Mouse (Mus musculus) liver, adult 2 months (tissue): ENCODE results near the gene Serpinb9b. TPM values are rescaled to one million over a fixed set of nuclear protein-coding genes. Genes with fewer than 3 reads are reported as not detected.
A peak's percentile ranks its signal among the peaks of the same experiment; 100 is the strongest.

Experiments used
- DNase-seq: peaks from one replicate; pipeline ENCODE4 v3.0.0-alpha.2; 2011; ENCODE audit warnings: low read depth, low spot score; ENCODE audit errors: extremely low read depth
- H3K27ac ChIP-seq: fragments of 200-500 bp; replicated peaks from 2 replicates; pipeline ENCODE4 v1.5.1; 2012; ENCODE audit warnings: low read depth, mild to moderate bottlenecking, control low read depth, inconsistent platforms, low read length; ENCODE audit not compliant: insufficient read depth
- H3K27me3 ChIP-seq: fragments of 200-500 bp; 2 replicates; pipeline ENCODE4 v1.6.1; 2012; ENCODE audit warnings: mild to moderate bottlenecking, moderate library complexity, low read length, inconsistent platforms; ENCODE audit not compliant: control insufficient read depth, insufficient read depth
- H3K36me3 ChIP-seq: fragments of 200-500 bp; 2 replicates; pipeline ENCODE4 v1.6.1; 2012; ENCODE audit warnings: low read length, inconsistent platforms; ENCODE audit not compliant: control insufficient read depth, insufficient read depth
- H3K4me1 ChIP-seq: fragments of 200-500 bp; 2 replicates; pipeline ENCODE4 v1.6.1; 2011; ENCODE audit warnings: low read length; ENCODE audit not compliant: control insufficient read depth, insufficient read depth
- H3K4me3 ChIP-seq: fragments of 200-500 bp; 2 replicates; pipeline ENCODE4 v1.5.1; 2011; ENCODE audit warnings: low read depth, mild to moderate bottlenecking, control low read depth, low read length, moderate library complexity; ENCODE audit not compliant: insufficient read depth
- H3K79me2 ChIP-seq: fragments of 200-500 bp; 2 replicates; pipeline ENCODE4 v1.6.1; 2012; ENCODE audit warnings: inconsistent platforms, mild to moderate bottlenecking, low read length, moderate library complexity; ENCODE audit not compliant: control insufficient read depth, insufficient read depth
- H3K9ac ChIP-seq: fragments of 200-500 bp; 2 replicates; pipeline ENCODE4 v1.6.1; 2012; ENCODE audit warnings: low read depth, mild to moderate bottlenecking, control low read depth, inconsistent platforms, low read length
- CTCF ChIP-seq: fragments of 200-500 bp; IDR thresholded peaks from 2 replicates; pipeline ENCODE4 v1.5.1; 2011; ENCODE audit warnings: low read depth, low read length, control low read depth
- POLR2A ChIP-seq: fragments of 200-500 bp; IDR thresholded peaks from 2 replicates; pipeline ENCODE4 v1.6.1; 2011; ENCODE audit warnings: low read length, control low read depth; ENCODE audit not compliant: insufficient read depth; ENCODE audit errors: extremely low read depth
- WGBS: fragments of 180-500 bp; shearing (Covaris S2); methylation state at CpG from one replicate; pipeline ENCODE4 v1.1.7; 2018; 5-methylcytosine and 5-hydroxymethylcytosine counted together
- polyA plus RNA-seq: library from polyadenylated mRNA; depleted of rRNA; stranded (reverse); fragments of >200 nt; gene quantifications from 2 replicates; pipeline ENCODE4 v1.2.3, GENCODE M21; 2012; rRNA removed
- total RNA-seq: library from RNA; depleted of rRNA; stranded (reverse); fragments of >200 nt; gene quantifications from 2 replicates; pipeline ENCODE4 v1.2.3, GENCODE M21; 2014; rRNA removed

The Serpinb9b gene
- total and polyA plus RNA-seq, 2 experiments = 0.05 TPM; not detected in 1

- H3K4me3 ChIP-seq = no peak overlapping the region
- H3K4me1 ChIP-seq = no peaks in the 10 kb centered on the region
- H3K9ac ChIP-seq = no peak overlapping the region
- TF ChIP-seq POLR2A (no peak), CTCF (no peak)
- H3K27me3 ChIP-seq = no peaks in the 10 kb centered on the region
- DNase-seq = no peak
- 45% methylated on average over 5 of the region's 5 CpGs for WGBS
- no peaks in the 10 kb centered on the region for H3K36me3 ChIP-seq
- no peak overlapping the region; the same call in 1 of the 2 replicates for H3K27ac ChIP-seq
- H3K79me2 ChIP-seq = no peaks in the 10 kb centered on the region
These were observed 57.9 kb downstream of the Serpinb9b start for GRCm38 (mm10) chr13:33084975-33085694.

DNA sequence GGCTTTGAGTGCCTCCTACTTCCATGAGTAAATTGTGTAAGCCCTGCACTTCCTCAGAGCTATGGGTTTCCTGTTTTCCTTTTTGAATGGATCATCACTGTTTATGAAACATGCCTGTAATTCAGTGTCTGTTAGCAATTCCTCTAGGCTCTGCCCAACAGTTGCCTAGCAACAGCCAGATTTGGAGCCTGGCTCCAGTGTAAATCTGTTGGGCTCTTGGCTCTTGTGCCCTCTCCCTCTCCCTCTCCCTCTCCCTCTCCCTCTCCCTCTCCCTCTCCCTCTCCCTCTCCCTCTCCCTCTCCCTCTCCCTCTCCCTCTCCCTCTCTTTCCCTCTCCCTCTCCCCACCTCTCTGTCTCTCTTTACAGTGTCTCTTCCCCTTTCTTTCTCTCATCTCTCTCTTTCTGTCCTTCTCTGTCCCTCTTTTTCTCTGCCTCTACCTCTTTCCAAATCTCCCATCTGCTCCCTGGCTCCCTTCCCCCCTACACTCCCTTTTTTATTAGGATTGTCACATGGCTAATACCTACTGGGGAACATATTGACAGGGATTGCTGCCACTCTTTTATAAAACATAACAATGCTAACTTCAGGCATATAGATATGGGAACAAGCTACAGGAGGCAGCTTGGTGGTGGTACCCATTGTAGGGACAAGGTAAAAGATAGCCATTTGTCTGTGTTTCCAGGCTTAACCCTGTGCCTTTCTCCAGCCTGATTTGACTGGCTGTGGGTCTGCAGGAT, 58.6 kb downstream of the Serpinb9b start:
- TF ChIP-seq POLR2A (no peak), CTCF (no peak)
- Histone ChIP-seq H3K4me3 (no peak overlapping the region), H3K27ac (no peak overlapping the region), H3K4me1 (no peaks in the 10 kb centered on the region), H3K36me3 (no peaks in the 10 kb centered on the region), H3K79me2 (no peaks in the 10 kb centered on the region), H3K9ac (no peak overlapping the region), H3K27me3 (no peaks in the 10 kb centered on the region)
- peak; percentile 29 for DNase-seq

DNA sequence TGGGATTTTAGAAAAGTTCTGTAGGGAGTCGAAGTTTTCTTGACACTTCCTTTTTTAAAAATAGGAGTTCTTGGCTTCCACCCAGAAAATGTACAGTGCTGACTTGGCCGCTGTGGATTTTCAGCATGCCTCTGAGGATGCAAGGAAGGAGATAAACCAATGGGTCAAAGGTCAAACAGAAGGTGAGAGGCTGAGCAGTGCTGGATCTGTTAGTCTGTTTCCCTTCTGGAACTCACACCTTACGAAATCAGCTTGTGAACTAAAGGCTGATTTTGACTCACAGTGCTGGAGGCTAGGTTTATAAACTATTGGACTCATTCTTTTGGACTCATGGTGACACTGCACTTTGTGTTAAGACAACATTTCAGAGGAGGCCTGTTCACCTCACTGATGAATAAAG, 62.4 kb downstream of the Serpinb9b start:
- no peaks in the 10 kb centered on the region for H3K36me3 ChIP-seq
- H3K9ac ChIP-seq = no peak overlapping the region
- no peak overlapping the region for H3K27ac ChIP-seq
- H3K4me1 ChIP-seq = no peaks in the 10 kb centered on the region
- no peak for DNase-seq
- H3K79me2 ChIP-seq = no peaks in the 10 kb centered on the region
- no peak overlapping the region for H3K4me3 ChIP-seq
- WGBS = 56% methylated on average over 3 of the region's 3 CpGs
- TF ChIP-seq CTCF (no peak), POLR2A (no peak)
- no peaks in the 10 kb centered on the region for H3K27me3 ChIP-seq

- Histone ChIP-seq H3K9ac (no peak overlapping the region), H3K79me2 (no peaks in the 10 kb centered on the region), H3K4me3 (no peak overlapping the region), H3K27me3 (no peaks in the 10 kb centered on the region), H3K4me1 (no peaks in the 10 kb centered on the region), H3K36me3 (no peaks in the 10 kb centered on the region), H3K27ac (no peak overlapping the region)
- no peak for DNase-seq
- TF ChIP-seq POLR2A = no peak
- no peak for TF ChIP-seq CTCF
- WGBS = 94% methylated on average over 1 of the region's 1 CpGs
These were observed 63.3 kb downstream of the Serpinb9b start for GRCm38 (mm10) chr13:33090546-33090945.

GRCm38 (mm10) chr13:33091306-33091705, 64.1 kb downstream of the Serpinb9b start:
- no peak overlapping the region for H3K27ac ChIP-seq
- H3K79me2 ChIP-seq = no peaks in the 10 kb centered on the region
- no peaks in the 10 kb centered on the region for H3K36me3 ChIP-seq
- 97% methylated on average over 1 of the region's 1 CpGs for WGBS
- no peak for DNase-seq
- H3K27me3 ChIP-seq = no peaks in the 10 kb centered on the region
- H3K4me3 ChIP-seq = no peak overlapping the region
- TF ChIP-seq CTCF (no peak), POLR2A (no peak)
- no peaks in the 10 kb centered on the region for H3K4me1 ChIP-seq
- no peak overlapping the region for H3K9ac ChIP-seq

Other genes starting within 250 kb of the Serpinb9b start
- 0.37 TPM in 1 of 2 replicates, not detected in the other for gene Mylk4, start 243.5 kb upstream of the Serpinb9b start, total RNA-seq
- gene Mylk4, start 243.5 kb upstream of the Serpinb9b start, polyA plus RNA-seq = not detected in 2 replicates
- gene Wrnip1, start 225.4 kb upstream of the Serpinb9b start, total RNA-seq = 33.9 and 43.8 TPM in 2 replicates
- gene Wrnip1, start 225.4 kb upstream of the Serpinb9b start, polyA plus RNA-seq = 38.7 and 49.8 TPM in 2 replicates
- not detected in 2 replicates for gene D930007J09Rik, start 224.6 kb upstream of the Serpinb9b start, total RNA-seq
- gene D930007J09Rik, start 224.6 kb upstream of the Serpinb9b start, polyA plus RNA-seq = 0.60 TPM in 1 of 2 replicates, not detected in the other
- gene Serpinb1a, start 176.2 kb upstream of the Serpinb9b start, total RNA-seq = 6.7 and 11.2 TPM in 2 replicates
- gene Serpinb1a, start 176.2 kb upstream of the Serpinb9b start, polyA plus RNA-seq = 4.7 and 5.1 TPM in 2 replicates
- 0.28 TPM in 1 of 2 replicates, not detected in the other for gene Serpinb1c, start 129.2 kb upstream of the Serpinb9b start, total RNA-seq
- 0.15 TPM in 1 of 2 replicates, not detected in the other for gene Serpinb1c, start 129.2 kb upstream of the Serpinb9b start, polyA plus RNA-seq
- 2.6 and 2.7 TPM in 2 replicates for gene Serpinb6b, start 62.2 kb upstream of the Serpinb9b start, total RNA-seq
- gene Serpinb6b, start 62.2 kb upstream of the Serpinb9b start, polyA plus RNA-seq = 0.33 and 0.60 TPM in 2 replicates
- 7.2 and 11.9 TPM in 2 replicates for gene Serpinb9, start 24.2 kb upstream of the Serpinb9b start, total RNA-seq
- 1.8 and 2.6 TPM in 2 replicates for gene Serpinb9, start 24.2 kb upstream of the Serpinb9b start, polyA plus RNA-seq
- gene Serpinb1b, start 51.2 kb downstream of the Serpinb9b start, total RNA-seq = 0.09 TPM in 1 of 2 replicates, not detected in the other
- not detected in 2 replicates for gene Serpinb1b, start 51.2 kb downstream of the Serpinb9b start, polyA plus RNA-seq
- not detected in 2 replicates for gene Serpinb9c, start 132.3 kb downstream of the Serpinb9b start, total RNA-seq
- not detected in 2 replicates for gene Serpinb9c, start 132.3 kb downstream of the Serpinb9b start, polyA plus RNA-seq
- gene Serpinb9d, start 165.5 kb downstream of the Serpinb9b start, total RNA-seq = not detected in 2 replicates
- gene Serpinb9d, start 165.5 kb downstream of the Serpinb9b start, polyA plus RNA-seq = not detected in 2 replicates
- not detected in 2 replicates for gene Serpinb9e, start 222.2 kb downstream of the Serpinb9b start, total RNA-seq
- gene Serpinb9e, start 222.2 kb downstream of the Serpinb9b start, polyA plus RNA-seq = not detected in 2 replicates